Mouse (Mus musculus) bone marrow, adult 2 months (tissue): Measurements from ENCODE around the gene Gm11037. TPM values are rescaled to one million over a fixed set of nuclear protein-coding genes. Genes with fewer than 3 reads are reported as not detected.

Source experiments
- H3K27ac ChIP-seq: fragments of 200-500 bp; 2 replicates; pipeline ENCODE4 v1.5.1; 2012; ENCODE audit warnings: low read depth, mild to moderate bottlenecking, control low read depth, inconsistent platforms, low read length; ENCODE audit not compliant: control insufficient read depth, poor library complexity, insufficient read depth
- H3K4me1 ChIP-seq: fragments of 200-500 bp; 2 replicates; pipeline ENCODE4 v1.6.1; 2011; ENCODE audit warnings: low read length; ENCODE audit not compliant: control insufficient read depth, insufficient read depth
- H3K4me3 ChIP-seq: fragments of 200-500 bp; replicated peaks from 2 replicates; pipeline ENCODE3; 2011; ENCODE audit warnings: mild to moderate bottlenecking, low read depth, low read length, control low read depth; ENCODE audit not compliant: control insufficient read depth
- CTCF ChIP-seq: fragments of 200-500 bp; IDR thresholded peaks from 2 replicates; pipeline ENCODE4 v1.5.1; 2011; ENCODE audit warnings: low read length, control low read depth; ENCODE audit not compliant: control insufficient read depth, insufficient read depth
- POLR2A ChIP-seq: fragments of 200-500 bp; IDR thresholded peaks from 2 replicates; pipeline ENCODE4 v1.6.1; 2011; ENCODE audit warnings: low read depth, mild to moderate bottlenecking, control low read depth, low read length, borderline replicate concordance; ENCODE audit not compliant: control insufficient read depth
- WGBS: fragments of 180-500 bp; shearing (Covaris S2); methylation state at CpG from one replicate; pipeline ENCODE4 v1.1.7; 2018; 5-methylcytosine and 5-hydroxymethylcytosine counted together
- polyA plus RNA-seq: library from polyadenylated mRNA; stranded (reverse); fragments of >200 nt; gene quantifications from 2 replicates; pipeline ENCODE4 v1.2.4, GENCODE M21; 2011; ENCODE audit warnings: low replicate concordance; ENCODE audit not compliant: missing spikeins, insufficient read depth, insufficient read length

The Gm11037 gene
- polyA plus RNA-seq, 1 experiment: not detected

- H3K4me1 ChIP-seq: peaks cover 7% of the 10 kb centered on the region; the same call in 1 of the 2 replicates
- TF ChIP-seq CTCF: no peak
- H3K4me3 ChIP-seq: no peak overlapping the region
- no peak overlapping the region for H3K27ac ChIP-seq
- WGBS: 81% methylated on average over 10 of the region's 10 CpGs
These were observed 997 bp upstream of the Gm11037 start for GRCm38 (mm10) chr2:131132111-131132888.

- TF ChIP-seq POLR2A: no peak
- no peak for TF ChIP-seq CTCF
- Histone ChIP-seq H3K27ac (peak overlapping the region; percentile 17; the same call in 1 of the 2 replicates), H3K4me3 (no peak overlapping the region), H3K4me1 (peaks cover 5% of the 10 kb centered on the region; the same call in 1 of the 2 replicates)
- 10% methylated on average over 1 of the region's 1 CpGs for WGBS
These were observed 1.1 kb downstream of the Gm11037 start for GRCm38 (mm10) chr2:131134381-131134780.

GRCm38 (mm10) chr2:131134826-131135400, 1.6 kb downstream of the Gm11037 start:
- TF ChIP-seq CTCF (no peak), POLR2A (no peak)
- Histone ChIP-seq H3K4me3 (no peak overlapping the region), H3K27ac (peak overlapping the region; percentile 82), H3K4me1 (peaks cover 5% of the 10 kb centered on the region; the same call in 1 of the 2 replicates)
- 86% methylated on average over 8 of the region's 8 CpGs for WGBS

- peak overlapping the region; percentile 82 for H3K27ac ChIP-seq
- 64% methylated on average over 11 of the region's 11 CpGs for WGBS
- H3K4me1 ChIP-seq: peaks cover 5% of the 10 kb centered on the region; the same call in 1 of the 2 replicates
- TF ChIP-seq POLR2A (peak; percentile 31; the same call in 1 of the 2 replicates), CTCF (no peak)
- H3K4me3 ChIP-seq: no peak overlapping the region
These were observed 2.3 kb downstream of the Gm11037 start for GRCm38 (mm10) chr2:131135521-131136139.

GRCm38 (mm10) chr2:131138296-131138695, 5.0 kb downstream of the Gm11037 start:
- WGBS: 79% methylated on average over 4 of the region's 4 CpGs
- peaks cover 5% of the 10 kb centered on the region; the same call in 1 of the 2 replicates for H3K4me1 ChIP-seq

GRCm38 (mm10) chr2:131138760-131139159, 5.5 kb downstream of the Gm11037 start:
- 88% methylated on average over 7 of the region's 7 CpGs for WGBS
- H3K4me3 ChIP-seq: no peak overlapping the region
- H3K4me1 ChIP-seq: peaks cover 5% of the 10 kb centered on the region; the same call in 1 of the 2 replicates
- TF ChIP-seq CTCF (no peak), POLR2A (no peak)
- H3K27ac ChIP-seq: no peak overlapping the region

More at GRCm38 (mm10) chr2:131138296-131138695, 5.0 kb downstream of the Gm11037 start:
- no peak for TF ChIP-seq CTCF
- TF ChIP-seq POLR2A: no peak
- H3K27ac ChIP-seq: no peak overlapping the region
- no peak overlapping the region for H3K4me3 ChIP-seq

- Histone ChIP-seq H3K4me1 (peaks cover 5% of the 10 kb centered on the region; the same call in 1 of the 2 replicates), H3K4me3 (no peak overlapping the region), H3K27ac (no peak overlapping the region)
- TF ChIP-seq POLR2A (no peak), CTCF (no peak)
- 85% methylated on average over 5 of the region's 5 CpGs for WGBS
These were observed 6.0 kb downstream of the Gm11037 start for GRCm38 (mm10) chr2:131139287-131139686.

GRCm38 (mm10) chr2:131139886-131140532, 6.7 kb downstream of the Gm11037 start:
- H3K27ac ChIP-seq: no peak overlapping the region
- TF ChIP-seq POLR2A: no peak
- TF ChIP-seq CTCF: no peak
- 82% methylated on average over 5 of the region's 5 CpGs for WGBS
- no peak overlapping the region for H3K4me3 ChIP-seq
- H3K4me1 ChIP-seq: peaks cover 4% of the 10 kb centered on the region; the same call in 1 of the 2 replicates
